Comparison of ENCODE assay signal across 8 mouse cellular contexts in the genomic region with DNA sequence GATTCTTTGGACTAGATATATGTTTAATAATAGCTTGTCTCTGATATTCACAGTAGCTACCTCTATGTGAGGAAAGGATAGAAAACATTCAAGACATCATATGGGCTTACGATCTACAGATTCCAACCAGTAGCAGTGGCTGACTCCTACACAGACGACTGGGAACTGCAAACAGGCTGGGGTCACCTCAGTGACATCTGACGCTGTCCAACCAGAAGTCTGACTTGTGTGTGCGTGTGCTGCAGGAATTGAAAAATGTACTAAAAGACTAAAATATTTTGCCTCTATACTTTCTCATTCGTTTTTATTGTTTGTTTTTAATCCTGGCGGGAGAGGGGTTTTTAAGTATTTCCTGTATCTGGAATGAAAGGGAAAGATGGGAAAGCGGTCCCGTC. TPM values are rescaled to one million over a fixed set of nuclear protein-coding genes. Genes with fewer than 3 reads are reported as not detected.
DNase-seq lines count a peak whose midpoint lies in the region; ATAC-seq lines count a peak whose summit lies in the region.

No protein-coding gene starts in this region.

- H3K27me3 ChIP-seq in heart, embryonic 14.5 days (ENCODE audit: control insufficient read depth, insufficient read depth, low read length): no peaks in the 10 kb centered on the region
- H3K27me3 ChIP-seq in heart, embryonic 16.5 days (ENCODE audit: control insufficient read depth, insufficient read depth, low read length): no peaks in the 10 kb centered on the region
- H3K27me3 ChIP-seq in liver, embryonic 13.5 days: no peaks in the 10 kb centered on the region; the same call in 1 of the 2 replicates
- no peaks in the 10 kb centered on the region for H3K27me3 ChIP-seq in stomach, embryonic 15.5 days (replicated peaks)

- H3K4me3 ChIP-seq in heart, embryonic 14.5 days (ENCODE audit: control insufficient read depth in 1 of 2, insufficient read depth in 1 of 2, low read depth in 1 of 2, low read length in 2 of 2): peak overlapping the region; percentile 78 to 97
- H3K4me3 ChIP-seq in heart, embryonic 16.5 days (ENCODE audit: low read length): peak overlapping the region; percentile 93
- H3K4me3 ChIP-seq in liver, embryonic 13.5 days (replicated peaks): peak overlapping the region; percentile 92
- peak overlapping the region; percentile 97 for H3K4me3 ChIP-seq in stomach, embryonic 15.5 days (replicated peaks)

- 2% methylated on average over 8 of the region's 8 CpGs for WGBS in heart, embryonic 14.5 days
- 2% methylated on average over 8 of the region's 8 CpGs for WGBS in heart, embryonic 16.5 days
- 8% methylated on average over 8 of the region's 8 CpGs for WGBS in liver, embryonic 13.5 days (ENCODE audit: insufficient replicate concordance)
- 4% methylated on average over 8 of the region's 8 CpGs for WGBS in stomach, embryonic 15.5 days

- H3K4me1 ChIP-seq in heart, embryonic 14.5 days (ENCODE audit: control insufficient read depth in 2 of 2, insufficient read depth in 2 of 2, low read length in 2 of 2): peaks cover 0 to 22% of the 10 kb centered on the region in 2 experiments; a peak in 2 of 4 replicates
- peaks cover 25% of the 10 kb centered on the region for H3K4me1 ChIP-seq in heart, embryonic 16.5 days (ENCODE audit: control insufficient read depth, insufficient read depth, low read length)
- H3K4me1 ChIP-seq in liver, embryonic 13.5 days (replicated peaks): peaks cover 37% of the 10 kb centered on the region
- peaks cover 18% of the 10 kb centered on the region for H3K4me1 ChIP-seq in stomach, embryonic 15.5 days

- DNase-seq in heart, adult 9 months (ENCODE audit: low spot score in 2 of 2): no peak
- peak; percentile 41 for DNase-seq in MN1 (ENCODE audit: low spot score)
- DNase-seq in liver, embryonic 13.5 days: no peak
- no peak for DNase-seq in frontal cortex, postnatal 25 days (ENCODE audit: low spot score in 2 of 2)

- no peaks in the 10 kb centered on the region for H3K36me3 ChIP-seq in heart, embryonic 14.5 days (ENCODE audit: control insufficient read depth, insufficient read depth, low read length)
- no peaks in the 10 kb centered on the region for H3K36me3 ChIP-seq in heart, embryonic 16.5 days (ENCODE audit: control insufficient read depth, insufficient read depth)
- H3K36me3 ChIP-seq in liver, embryonic 13.5 days: no peaks in the 10 kb centered on the region
- no peaks in the 10 kb centered on the region for H3K36me3 ChIP-seq in stomach, embryonic 15.5 days

- H3K27ac ChIP-seq in heart, embryonic 14.5 days (replicated peaks in 1 of 2; ENCODE audit: control insufficient read depth in 1 of 2, insufficient read depth in 1 of 2, low read depth in 2 of 2, low read length in 2 of 2): peak overlapping the region; percentile 86 to 98
- H3K27ac ChIP-seq in heart, embryonic 16.5 days (ENCODE audit: low read length): peak overlapping the region; percentile 99
- peak overlapping the region; percentile 89 for H3K27ac ChIP-seq in liver, embryonic 13.5 days
- H3K27ac ChIP-seq in stomach, embryonic 15.5 days: peak overlapping the region; percentile 98

- ATAC-seq in heart, embryonic 14.5 days (ENCODE audit: insufficient number of reproducible peaks, insufficient read depth, low FRiP score, low read depth): no peak
- ATAC-seq in heart, embryonic 16.5 days (replicated peaks; ENCODE audit: extremely low read depth, insufficient read depth, low FRiP score): no peak
- ATAC-seq in liver, embryonic 13.5 days (ENCODE audit: low read depth): no peak
- ATAC-seq in stomach, embryonic 15.5 days (ENCODE audit: insufficient read depth, low FRiP score, low read depth): no peak
- ATAC-seq in monocyte, adult 5-6 weeks (replicated peaks; ENCODE audit: insufficient number of reproducible peaks, low FRiP score, low TSS enrichment, poor library complexity, severe bottlenecking): no peak

- H3K4me2 ChIP-seq in heart, embryonic 14.5 days (ENCODE audit: low read length): peak overlapping the region; percentile 94
- peak overlapping the region; percentile 95 for H3K4me2 ChIP-seq in heart, embryonic 16.5 days (ENCODE audit: low read depth, low read length)
- H3K4me2 ChIP-seq in liver, embryonic 13.5 days: peak overlapping the region; percentile 92
- H3K4me2 ChIP-seq in stomach, embryonic 15.5 days: peak overlapping the region; percentile 63

- peak overlapping the region; percentile 98 for H3K9ac ChIP-seq in heart, embryonic 14.5 days (ENCODE audit: low read length)
- H3K9ac ChIP-seq in heart, embryonic 16.5 days (ENCODE audit: low read length): peak overlapping the region; percentile 91
- H3K9ac ChIP-seq in liver, embryonic 13.5 days: peak overlapping the region; percentile 91
- peak overlapping the region; percentile 91; the same call in 1 of the 2 replicates for H3K9ac ChIP-seq in stomach, embryonic 15.5 days

- no peaks in the 10 kb centered on the region for H3K9me3 ChIP-seq in heart, embryonic 14.5 days (ENCODE audit: control insufficient read depth, low read length)
- H3K9me3 ChIP-seq in heart, embryonic 16.5 days (replicated peaks; ENCODE audit: control insufficient read depth, low read length): no peaks in the 10 kb centered on the region
- H3K9me3 ChIP-seq in liver, embryonic 13.5 days (replicated peaks): no peaks in the 10 kb centered on the region
- no peaks in the 10 kb centered on the region for H3K9me3 ChIP-seq in stomach, embryonic 15.5 days

RNA-seq across cellular contexts. Expression of gene Vezf1, which starts 0.9 kb away (rescaled TPM):
- 23.9 and 26.2 TPM in 2 replicates for polyA plus RNA-seq in heart, embryonic 14.5 days (2014; fragmentation: Nextera tagmentation; extraction: Ambion mirVana)
- 22.3 and 24.3 TPM in 2 replicates for polyA plus RNA-seq in heart, embryonic 16.5 days (2015; fragmentation: Nextera tagmentation; extraction: Ambion mirVana)
- 7.6 and 10.4 TPM in 2 replicates for polyA plus RNA-seq in liver, embryonic 13.5 days (2015; fragmentation: Nextera tagmentation; extraction: Ambion mirVana)
- polyA plus RNA-seq in stomach, embryonic 15.5 days (2015; fragmentation: Nextera tagmentation; extraction: Ambion mirVana): 34.0 and 35.1 TPM in 2 replicates
- total RNA-seq in monocyte, adult 5-6 weeks (2017): 45.9 to 57.0 TPM (median 46.6 TPM) in 3 replicates

RNA-seq across cellular contexts. Expression of gene Srsf1, which starts 20.0 kb away (rescaled TPM):
- 192 and 199 TPM in 2 replicates for polyA plus RNA-seq in heart, embryonic 14.5 days (2014; fragmentation: Nextera tagmentation; extraction: Ambion mirVana)
- polyA plus RNA-seq in heart, embryonic 16.5 days (2015; fragmentation: Nextera tagmentation; extraction: Ambion mirVana): 158 and 185 TPM in 2 replicates
- 157 and 209 TPM in 2 replicates for polyA plus RNA-seq in liver, embryonic 13.5 days (2015; fragmentation: Nextera tagmentation; extraction: Ambion mirVana)
- polyA plus RNA-seq in stomach, embryonic 15.5 days (2015; fragmentation: Nextera tagmentation; extraction: Ambion mirVana): 271 TPM in 2 replicates
- total RNA-seq in monocyte, adult 5-6 weeks (2017): 220 to 406 TPM (median 277 TPM) in 3 replicates

RNA-seq across cellular contexts. Expression of gene Cuedc1, which starts 30.7 kb away (rescaled TPM):
- 14.3 and 17.0 TPM in 2 replicates for polyA plus RNA-seq in heart, embryonic 14.5 days (2014; fragmentation: Nextera tagmentation; extraction: Ambion mirVana)
- polyA plus RNA-seq in heart, embryonic 16.5 days (2015; fragmentation: Nextera tagmentation; extraction: Ambion mirVana): 15.2 and 17.6 TPM in 2 replicates
- 1.6 and 1.8 TPM in 2 replicates for polyA plus RNA-seq in liver, embryonic 13.5 days (2015; fragmentation: Nextera tagmentation; extraction: Ambion mirVana)
- 23.8 and 26.7 TPM in 2 replicates for polyA plus RNA-seq in stomach, embryonic 15.5 days (2015; fragmentation: Nextera tagmentation; extraction: Ambion mirVana)
- 5.8 to 24.0 TPM (median 11.9 TPM) in 3 replicates for total RNA-seq in monocyte, adult 5-6 weeks (2017)
